Mouse (Mus musculus): ENCODE measurements at regions not wholly inside any gene's neighbourhood (a gene's known extent, or its start where the extent isn't known, plus 50 kb on each side); places are given as distances from the start of the nearest gene placed in this dataset.
A peak's percentile ranks its signal among the peaks of the same experiment; 100 is the strongest.

DNA sequence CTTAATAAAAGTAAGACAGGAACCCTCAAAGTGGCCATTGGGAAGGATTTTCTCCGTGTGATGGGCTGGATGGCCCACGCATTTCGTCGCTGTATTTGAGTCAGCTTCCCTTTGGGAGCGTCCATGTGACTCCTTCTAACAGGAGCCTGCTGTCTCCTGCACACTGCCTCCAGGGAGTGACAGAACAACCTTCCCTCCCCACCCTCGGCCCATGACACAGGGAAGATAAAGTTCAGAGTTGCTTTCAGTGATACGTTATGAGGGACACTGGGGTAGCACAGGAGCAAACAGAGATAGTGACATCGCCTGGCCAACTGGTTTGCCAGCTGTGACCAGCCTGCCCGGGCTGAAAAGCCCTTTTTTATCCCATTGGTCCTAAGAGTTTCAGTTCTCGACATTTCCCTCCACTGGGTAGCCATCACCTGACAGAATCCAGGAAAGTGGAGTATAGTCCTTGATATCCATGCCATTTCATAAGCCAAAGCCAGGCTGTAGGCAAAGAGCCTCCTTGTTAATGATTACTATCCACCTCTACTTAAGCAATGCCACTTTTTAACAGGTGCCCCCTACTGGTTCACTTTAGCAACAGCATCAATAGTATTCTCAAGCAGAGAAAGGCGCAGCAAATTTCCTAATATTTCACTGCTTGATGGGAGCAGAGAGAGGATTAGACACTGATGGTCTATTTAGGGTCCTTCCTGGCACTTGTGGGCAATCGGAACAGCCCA lies 180.5 kb downstream of the Trim29 start:
- 0 out of 2 replicates have a peak, but pooled peaks have one; percentile 11 for TF ChIP-seq CTCF (IDR thresholded peaks at IDR 0.05; ENCODE audit: borderline replicate concordance, insufficient read depth, low read depth, low read length)
- TF ChIP-seq POLR2A (IDR thresholded peaks at IDR 0.05; ENCODE audit: borderline replicate concordance, insufficient read depth, low read length): no peak

All from cerebellum, adult 2 months (tissue).